Mouse (Mus musculus) liver, postnatal 0 days (tissue): Measurements from ENCODE around the gene Chn2. TPM values are rescaled to one million over a fixed set of nuclear protein-coding genes. Genes with fewer than 3 reads are reported as not detected.

Source experiments
- ATAC-seq: fragments of 200-750 bp; cut with Nextera tagmentation; 2 replicates; pipeline ENCODE4 v1.8.0; 2017; ENCODE audit warnings: mild to moderate bottlenecking, moderate library complexity
- DNase-seq: peaks from one replicate; pipeline ENCODE4 v3.0.0-alpha.2; 2016
- H3K27ac ChIP-seq: fragments of 300-500 bp; sonication (generic); 2 replicates; pipeline ENCODE4 v1.5.1; 2014; ENCODE audit warnings: antibody characterized with exemption, moderate library complexity, mild to moderate bottlenecking, low read depth
- H3K27me3 ChIP-seq: fragments of 300-500 bp; sonication (generic); 2 replicates; pipeline ENCODE4 v1.6.1; 2014; ENCODE audit warnings: low read length, control low read depth, mixed read lengths; ENCODE audit not compliant: insufficient read depth
- H3K36me3 ChIP-seq: fragments of 300-500 bp; sonication (generic); replicated peaks from 2 replicates; pipeline ENCODE4 v1.6.1; 2014; ENCODE audit warnings: mild to moderate bottlenecking, control low read depth, low read length, moderate library complexity, mixed read lengths; ENCODE audit not compliant: insufficient read depth
- H3K4me1 ChIP-seq: fragments of 300-500 bp; sonication (generic); 2 replicates; pipeline ENCODE4 v1.6.1; 2014; ENCODE audit warnings: antibody characterized with exemption, mild to moderate bottlenecking, control low read depth; ENCODE audit not compliant: insufficient read depth
- H3K4me2 ChIP-seq: fragments of 300-500 bp; sonication (generic); 2 replicates; pipeline ENCODE4 v1.6.1; 2014; ENCODE audit warnings: low read depth, mild to moderate bottlenecking, low read length, moderate library complexity, mixed read lengths
- H3K4me3 ChIP-seq: fragments of 300-500 bp; sonication (generic); 2 replicates; pipeline ENCODE4 v1.5.1; 2014; ENCODE audit warnings: low read depth, low read length
- H3K9ac ChIP-seq: fragments of 300-500 bp; sonication (generic); replicated peaks from 2 replicates; pipeline ENCODE4 v1.6.1; 2014; ENCODE audit warnings: mild to moderate bottlenecking, moderate library complexity
- H3K9me3 ChIP-seq: fragments of 300-500 bp; sonication (generic); 2 replicates; pipeline ENCODE4 v1.6.1; 2016; ENCODE audit warnings: mild to moderate bottlenecking, control low read depth, low read length, mixed read lengths
- CTCF ChIP-seq: sonication (generic); IDR thresholded peaks from 2 replicates; pipeline ENCODE4 v1.5.1; 2016; ENCODE audit warnings: antibody characterized with exemption, low read depth
- EP300 ChIP-seq: IDR thresholded peaks from 2 replicates; pipeline ENCODE4 v1.6.1; 2016; ENCODE audit warnings: antibody characterized with exemption, low read depth, mild to moderate bottlenecking
- WGBS: fragments of 180-500 bp; shearing (Covaris S2); extraction: QIAGEN DNeasy Blood & Tissue Kit; methylation state at CpG from one replicate; pipeline ENCODE4 v1.1.7; 2014; ENCODE audit not compliant: insufficient replicate concordance; 5-methylcytosine and 5-hydroxymethylcytosine counted together
- polyA plus RNA-seq: library from polyadenylated mRNA; unstranded; fragments of >200 nt; fragmentation: Nextera tagmentation; extraction: Ambion mirVana; gene quantifications from 2 replicates; pipeline ENCODE4 v1.2.1, GENCODE M21; 2015

Chn2 gene
- polyA plus RNA-seq, 1 experiment from 2014 or later: 10.8 TPM

DNA sequence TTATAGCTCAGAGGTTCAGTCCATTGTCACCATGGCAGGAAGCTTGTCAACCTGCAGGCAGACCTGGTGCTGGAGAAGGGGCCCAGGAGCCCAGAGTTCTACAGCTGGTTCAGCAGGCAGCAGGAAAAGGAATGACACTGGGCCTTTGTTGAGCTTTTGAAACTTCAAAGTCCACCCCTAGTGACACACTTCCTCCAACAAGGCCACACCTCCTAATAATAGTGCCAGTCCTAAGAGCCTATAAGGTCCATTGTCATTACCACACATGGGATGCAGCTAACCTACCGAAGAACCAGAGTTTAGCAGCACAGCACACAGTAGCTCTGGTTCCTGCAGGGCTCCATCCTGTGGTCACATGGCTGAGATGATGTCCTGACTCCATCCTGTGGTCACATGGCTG, 13.3 kb downstream of the Chn2 start:
- no peaks in the 10 kb centered on the region for H3K27me3 ChIP-seq
- H3K4me3 ChIP-seq: no peak overlapping the region
- H3K9me3 ChIP-seq: no peaks in the 10 kb centered on the region
- no peak overlapping the region for H3K27ac ChIP-seq
- TF ChIP-seq CTCF (no peak), EP300 (no peak)
- ATAC-seq: 0 out of 2 replicates have a peak, but pooled peaks have one; percentile 12
- no peak for DNase-seq
- H3K9ac ChIP-seq: no peak overlapping the region
- H3K4me1 ChIP-seq: peaks cover 4% of the 10 kb centered on the region; the same call in 1 of the 2 replicates
- 55% methylated on average over 1 of the region's 1 CpGs for WGBS
- H3K4me2 ChIP-seq: no peak overlapping the region
- H3K36me3 ChIP-seq: no peaks in the 10 kb centered on the region

GRCm38 (mm10) chr6:54053316-54053715, 14.0 kb downstream of the Chn2 start:
- Histone ChIP-seq H3K27me3 (no peaks in the 10 kb centered on the region), H3K27ac (no peak overlapping the region), H3K4me3 (no peak overlapping the region), H3K9me3 (no peaks in the 10 kb centered on the region), H3K36me3 (no peaks in the 10 kb centered on the region), H3K4me2 (no peak overlapping the region), H3K9ac (no peak overlapping the region), H3K4me1 (no peaks in the 10 kb centered on the region)
- WGBS: 80% methylated on average over 3 of the region's 3 CpGs
- ATAC-seq (no peak), DNase-seq (no peak)
- no peak for TF ChIP-seq EP300
- TF ChIP-seq CTCF: no peak

- TF ChIP-seq CTCF (no peak), EP300 (no peak)
- ATAC-seq: no peak
Observed at GRCm38 (mm10) chr6:54055387-54055786, 16.0 kb downstream of the Chn2 start.

GRCm38 (mm10) chr6:54056548-54057532, 17.5 kb downstream of the Chn2 start:
- DNase-seq (no peak), ATAC-seq (no peak)
- TF ChIP-seq CTCF (no peak), EP300 (no peak)
- H3K9me3 ChIP-seq: no peaks in the 10 kb centered on the region
- peaks cover 7% of the 10 kb centered on the region for H3K4me1 ChIP-seq
- no peak overlapping the region for H3K27ac ChIP-seq
- H3K9ac ChIP-seq: no peak overlapping the region
- no peak overlapping the region for H3K4me3 ChIP-seq
- no peaks in the 10 kb centered on the region for H3K36me3 ChIP-seq
- no peak overlapping the region for H3K4me2 ChIP-seq
- 67% methylated on average over 18 of the region's 18 CpGs for WGBS
- H3K27me3 ChIP-seq: no peaks in the 10 kb centered on the region

More at GRCm38 (mm10) chr6:54055387-54055786, 16.0 kb downstream of the Chn2 start:
- Histone ChIP-seq H3K36me3 (no peaks in the 10 kb centered on the region), H3K4me2 (no peak overlapping the region), H3K4me3 (no peak overlapping the region), H3K9ac (no peak overlapping the region), H3K27me3 (no peaks in the 10 kb centered on the region), H3K27ac (no peak overlapping the region), H3K9me3 (no peaks in the 10 kb centered on the region), H3K4me1 (no peaks in the 10 kb centered on the region)
- WGBS: 74% methylated on average over 5 of the region's 5 CpGs
- no peak for DNase-seq

GRCm38 (mm10) chr6:54057661-54058060, 18.3 kb downstream of the Chn2 start:
- Histone ChIP-seq H3K27ac (no peak overlapping the region), H3K27me3 (no peaks in the 10 kb centered on the region), H3K4me3 (no peak overlapping the region), H3K9ac (no peak overlapping the region), H3K4me2 (no peak overlapping the region), H3K4me1 (peaks cover 13% of the 10 kb centered on the region), H3K36me3 (no peaks in the 10 kb centered on the region), H3K9me3 (no peaks in the 10 kb centered on the region)
- TF ChIP-seq EP300 (no peak), CTCF (peak; percentile 21; the same call in 1 of the 2 replicates)
- ATAC-seq: no peak
- DNase-seq: no peak
- WGBS: 80% methylated on average over 10 of the region's 10 CpGs

DNA sequence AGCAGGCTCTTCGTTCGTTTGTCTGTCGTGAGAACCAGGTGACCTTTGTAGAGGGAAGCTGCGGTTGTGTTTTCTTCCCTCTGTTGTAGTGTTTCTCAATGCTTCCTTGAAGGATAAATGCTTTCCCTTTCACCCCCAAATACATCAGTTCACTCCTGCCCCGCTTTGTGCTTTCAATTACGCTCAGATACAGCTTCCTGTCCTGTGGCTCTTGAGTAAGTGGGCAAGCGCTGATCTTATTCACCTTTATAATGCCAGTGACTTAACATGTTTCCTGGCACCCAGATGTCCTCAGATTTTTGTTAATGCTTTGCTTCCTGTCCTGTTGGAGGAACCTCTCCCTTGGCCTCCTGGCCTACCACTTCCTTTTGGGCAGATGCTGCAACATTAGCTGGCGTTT, 19.5 kb downstream of the Chn2 start:
- H3K4me1 ChIP-seq: peaks cover 13% of the 10 kb centered on the region
- ATAC-seq (peak; percentile 40), DNase-seq (no peak)
- no peaks in the 10 kb centered on the region for H3K27me3 ChIP-seq
- no peaks in the 10 kb centered on the region for H3K36me3 ChIP-seq
- H3K27ac ChIP-seq: no peak overlapping the region
- WGBS: 29% methylated on average over 8 of the region's 8 CpGs
- no peaks in the 10 kb centered on the region for H3K9me3 ChIP-seq
- H3K9ac ChIP-seq: no peak overlapping the region
- TF ChIP-seq CTCF: no peak
- TF ChIP-seq EP300: peak; percentile 48
- no peak overlapping the region for H3K4me3 ChIP-seq
- H3K4me2 ChIP-seq: peak overlapping the region; percentile 24; the same call in 1 of the 2 replicates
